Mouse (Mus musculus): Measurements from ENCODE around the gene 9930111J21Rik2.

DNA sequence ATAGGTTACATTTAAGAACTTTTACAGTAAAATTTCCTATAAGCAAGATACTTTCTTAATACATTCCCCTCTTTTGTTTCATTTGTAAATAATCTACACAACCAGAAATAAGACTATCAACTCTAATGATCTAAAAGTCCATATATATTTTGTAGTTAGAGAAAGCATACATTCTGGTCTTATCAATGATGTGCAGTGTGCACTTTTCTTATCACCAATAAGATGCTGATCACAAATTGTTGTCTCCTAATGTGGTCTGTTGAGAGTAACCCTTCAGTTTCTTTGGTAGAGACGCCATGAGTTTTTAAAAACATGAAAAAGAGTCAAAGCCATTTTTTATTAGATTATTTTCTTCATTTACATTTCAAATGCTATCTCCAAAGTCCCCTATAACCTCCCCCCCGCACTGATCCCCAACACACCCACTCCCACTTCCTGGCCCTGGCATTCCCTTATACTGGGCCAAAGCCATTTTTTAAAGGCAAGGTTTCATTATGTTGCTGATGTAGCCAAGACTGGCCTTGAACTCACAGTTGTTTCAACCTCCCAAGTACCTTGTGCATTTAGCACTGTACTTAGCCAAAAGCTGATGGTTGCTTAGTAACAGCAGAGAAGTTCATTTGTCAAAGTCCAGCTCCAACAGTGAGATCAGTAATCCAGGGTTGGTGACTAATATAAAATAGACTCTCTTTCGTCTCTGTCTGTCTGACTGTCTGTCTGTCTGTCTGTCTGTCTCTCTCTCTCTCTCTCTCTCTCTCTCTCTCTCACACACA is 38.9 kb upstream of the 9930111J21Rik2 start:
- TF ChIP-seq CTCF (IDR thresholded peaks at IDR 0.05; ENCODE audit: borderline replicate concordance, control insufficient read depth, extremely low read depth, insufficient read depth, low read length, poor library complexity), result no peak
- TF ChIP-seq POLR2A (IDR thresholded peaks at IDR 0.05; ENCODE audit: control insufficient read depth, extremely low read depth, insufficient read depth, low read length, poor library complexity), result no peak
